Mouse (Mus musculus) small intestine, adult 2 months (tissue): ENCODE results near the gene Stard10. TPM values are rescaled to one million over a fixed set of nuclear protein-coding genes. Genes with fewer than 3 reads are reported as not detected.

ENCODE experiments used
- H3K27ac ChIP-seq: fragments of 200-500 bp; 2 replicates; pipeline ENCODE4 v1.5.1; 2012; ENCODE audit warnings: low read depth, low read length, control low read depth, inconsistent platforms; ENCODE audit not compliant: insufficient read depth
- H3K27me3 ChIP-seq: fragments of 200-500 bp; 2 replicates; pipeline ENCODE4 v1.6.1; 2012; ENCODE audit warnings: mild to moderate bottlenecking, moderate library complexity, low read length, inconsistent platforms; ENCODE audit not compliant: control insufficient read depth, insufficient read depth
- H3K36me3 ChIP-seq: fragments of 200-500 bp; 2 replicates; pipeline ENCODE4 v1.6.1; 2012; ENCODE audit warnings: mild to moderate bottlenecking, low read length, control low read depth, inconsistent platforms; ENCODE audit not compliant: control insufficient read depth, insufficient read depth
- H3K4me1 ChIP-seq: fragments of 200-500 bp; 2 replicates; pipeline ENCODE4 v1.6.1; 2012; ENCODE audit warnings: low read length, inconsistent platforms, mixed read lengths; ENCODE audit not compliant: control insufficient read depth, insufficient read depth, insufficient read length
- H3K4me3 ChIP-seq: fragments of 200-500 bp; 2 replicates; pipeline ENCODE4 v1.5.1; 2012; ENCODE audit warnings: low read depth, mild to moderate bottlenecking, control low read depth, inconsistent platforms, low read length, moderate library complexity
- CTCF ChIP-seq: fragments of 200-500 bp; IDR thresholded peaks from 2 replicates; pipeline ENCODE4 v1.5.1; 2012; ENCODE audit warnings: low read depth, mild to moderate bottlenecking, control low read depth, inconsistent platforms, low read length, moderate library complexity, mixed read lengths; ENCODE audit not compliant: insufficient replicate concordance, insufficient read length; ENCODE audit errors: extremely low read depth
- POLR2A ChIP-seq: fragments of 200-500 bp; IDR thresholded peaks from 2 replicates; pipeline ENCODE4 v1.6.1; 2012; ENCODE audit warnings: low read depth, mild to moderate bottlenecking, control low read depth, inconsistent platforms, low read length, moderate library complexity
- WGBS: fragments of 180-500 bp; shearing (Covaris S2); methylation state at CpG from one replicate; pipeline ENCODE4 v1.1.7; 2018; 5-methylcytosine and 5-hydroxymethylcytosine counted together
- polyA plus RNA-seq: library from polyadenylated mRNA; depleted of rRNA; stranded (reverse); fragments of >200 nt; gene quantifications from 2 replicates; pipeline ENCODE4 v1.2.3, GENCODE M21; 2012

Stard10 gene
- polyA plus RNA-seq, 1 experiment: 264 TPM

GRCm38 (mm10) chr7:101356868-101357267 lies 40.0 kb downstream of the Stard10 start:
- Histone ChIP-seq H3K36me3 (no peaks in the 10 kb centered on the region), H3K4me1 (peaks cover 26% of the 10 kb centered on the region; the same call in 1 of the 2 replicates), H3K27ac (no peak overlapping the region; the same call in 1 of the 2 replicates), H3K4me3 (no peak overlapping the region), H3K27me3 (no peaks in the 10 kb centered on the region)
- WGBS: 76% methylated on average over 3 of the region's 3 CpGs
- no peak for TF ChIP-seq POLR2A
- TF ChIP-seq CTCF: no peak

GRCm38 (mm10) chr7:101360406-101360805 lies 43.5 kb downstream of the Stard10 start:
- TF ChIP-seq POLR2A (no peak), CTCF (no peak)
- 65% methylated on average over 3 of the region's 3 CpGs for WGBS
- no peak overlapping the region for H3K4me3 ChIP-seq
- no peaks in the 10 kb centered on the region for H3K27me3 ChIP-seq
- H3K27ac ChIP-seq: no peak overlapping the region
- peaks cover 16% of the 10 kb centered on the region; the same call in 1 of the 2 replicates for H3K4me1 ChIP-seq
- H3K36me3 ChIP-seq: no peaks in the 10 kb centered on the region

- Histone ChIP-seq H3K36me3 (no peaks in the 10 kb centered on the region), H3K4me1 (peaks cover 16% of the 10 kb centered on the region; the same call in 1 of the 2 replicates), H3K4me3 (no peak overlapping the region), H3K27me3 (no peaks in the 10 kb centered on the region), H3K27ac (no peak overlapping the region)
- TF ChIP-seq CTCF (no peak), POLR2A (no peak)
- 80% methylated on average over 4 of the region's 4 CpGs for WGBS
Measured at GRCm38 (mm10) chr7:101361021-101361420, 44.1 kb downstream of the Stard10 start.

- peak overlapping the region; percentile 35 for H3K27ac ChIP-seq
- WGBS: 52% methylated on average over 4 of the region's 4 CpGs
- TF ChIP-seq CTCF: no peak
- no peak for TF ChIP-seq POLR2A
- H3K4me3 ChIP-seq: peak overlapping the region; percentile 8
- H3K4me1 ChIP-seq: peaks cover 13% of the 10 kb centered on the region; the same call in 1 of the 2 replicates
- no peaks in the 10 kb centered on the region for H3K36me3 ChIP-seq
- no peaks in the 10 kb centered on the region for H3K27me3 ChIP-seq
Measured at GRCm38 (mm10) chr7:101361767-101362166, 44.9 kb downstream of the Stard10 start.

GRCm38 (mm10) chr7:101362791-101363191 lies 45.9 kb downstream of the Stard10 start:
- Histone ChIP-seq H3K36me3 (no peaks in the 10 kb centered on the region), H3K4me1 (peaks cover 6% of the 10 kb centered on the region; the same call in 1 of the 2 replicates), H3K27me3 (no peaks in the 10 kb centered on the region), H3K4me3 (peak overlapping the region; percentile 27; the same call in 1 of the 2 replicates), H3K27ac (peak overlapping the region; percentile 71)
- 83% methylated on average over 5 of the region's 5 CpGs for WGBS
- no peak for TF ChIP-seq POLR2A
- TF ChIP-seq CTCF: no peak

GRCm38 (mm10) chr7:101363914-101364313 lies 47.0 kb downstream of the Stard10 start:
- Histone ChIP-seq H3K4me1 (peaks cover 9% of the 10 kb centered on the region; the same call in 1 of the 2 replicates), H3K27ac (no peak overlapping the region), H3K27me3 (no peaks in the 10 kb centered on the region), H3K36me3 (no peaks in the 10 kb centered on the region), H3K4me3 (no peak overlapping the region)
- 85% methylated on average over 5 of the region's 5 CpGs for WGBS
- TF ChIP-seq CTCF: no peak
- TF ChIP-seq POLR2A: no peak

GRCm38 (mm10) chr7:101367901-101368852 lies 51.3 kb downstream of the Stard10 start:
- Histone ChIP-seq H3K4me1 (peaks cover 5% of the 10 kb centered on the region; the same call in 1 of the 2 replicates), H3K27ac (peak overlapping the region; percentile 33; the same call in 1 of the 2 replicates), H3K36me3 (0 out of 2 replicates have a peak, but pooled peaks cover 3% of the 10 kb centered on the region), H3K27me3 (no peaks in the 10 kb centered on the region), H3K4me3 (no peak overlapping the region)
- TF ChIP-seq POLR2A (no peak), CTCF (no peak)
- WGBS: 24% methylated on average over 11 of the region's 11 CpGs
